Mouse (Mus musculus): Measurements from ENCODE around the gene Parvb. TPM values are rescaled to one million over a fixed set of nuclear protein-coding genes. Genes with fewer than 3 reads are reported as not detected.

Gene Parvb
- polyA plus RNA-seq, 1 experiment from 2014 or later, result 6.0 TPM

GRCm38 (mm10) chr15:84215273-84215672 is 16.6 kb upstream of the Parvb start:
- no peak for TF ChIP-seq EP300 (IDR thresholded peaks at IDR 0.05; ENCODE audit: low read depth)
- no peak for TF ChIP-seq CTCF (IDR thresholded peaks at IDR 0.05; ENCODE audit: low read depth)
- H3K9me3 ChIP-seq (ENCODE audit: low read length), result no peaks in the 10 kb centered on the region
- H3K4me1 ChIP-seq (ENCODE audit: insufficient read depth), result peaks cover 22% of the 10 kb centered on the region
- H3K9ac ChIP-seq (replicated peaks), result no peak overlapping the region
- peaks cover 32% of the 10 kb centered on the region for H3K36me3 ChIP-seq (replicated peaks; ENCODE audit: insufficient read depth, low read length)
- no peak overlapping the region for H3K27ac ChIP-seq (ENCODE audit: low read depth)
- no peak overlapping the region for H3K4me3 ChIP-seq (ENCODE audit: low read depth, low read length)
- H3K4me2 ChIP-seq (ENCODE audit: low read depth, low read length), result no peak overlapping the region
- no peaks in the 10 kb centered on the region for H3K27me3 ChIP-seq (ENCODE audit: insufficient read depth, low read length)
- 79% methylated on average over 2 of the region's 2 CpGs for WGBS (ENCODE audit: insufficient replicate concordance)
- no peak for ATAC-seq
- DNase-seq, result no peak

GRCm38 (mm10) chr15:84216026-84216425 is 15.8 kb upstream of the Parvb start:
- H3K4me1 ChIP-seq (ENCODE audit: insufficient read depth), result peaks cover 16% of the 10 kb centered on the region
- no peak overlapping the region for H3K4me3 ChIP-seq (ENCODE audit: low read depth, low read length)
- no peak overlapping the region for H3K4me2 ChIP-seq (ENCODE audit: low read depth, low read length)
- no peaks in the 10 kb centered on the region for H3K27me3 ChIP-seq (ENCODE audit: insufficient read depth, low read length)
- TF ChIP-seq CTCF (IDR thresholded peaks at IDR 0.05; ENCODE audit: low read depth), result no peak
- TF ChIP-seq EP300 (IDR thresholded peaks at IDR 0.05; ENCODE audit: low read depth), result no peak
- DNase-seq (no peak), ATAC-seq (no peak)
- H3K9ac ChIP-seq (replicated peaks), result no peak overlapping the region
- H3K36me3 ChIP-seq (replicated peaks; ENCODE audit: insufficient read depth, low read length), result peaks cover 28% of the 10 kb centered on the region
- no peaks in the 10 kb centered on the region for H3K9me3 ChIP-seq (ENCODE audit: low read length)
- H3K27ac ChIP-seq (ENCODE audit: low read depth), result 0 out of 2 replicates have a peak overlapping the region, but pooled peaks have one; percentile 34

GRCm38 (mm10) chr15:84216461-84217084 is 15.3 kb upstream of the Parvb start:
- TF ChIP-seq EP300 (IDR thresholded peaks at IDR 0.05; ENCODE audit: low read depth) (no peak), CTCF (IDR thresholded peaks at IDR 0.05; ENCODE audit: low read depth) (no peak)
- ATAC-seq (no peak), DNase-seq (no peak)
- H3K4me3 ChIP-seq (ENCODE audit: low read depth, low read length), result no peak overlapping the region
- H3K4me1 ChIP-seq (ENCODE audit: insufficient read depth), result peaks cover 16% of the 10 kb centered on the region
- H3K27me3 ChIP-seq (ENCODE audit: insufficient read depth, low read length), result no peaks in the 10 kb centered on the region
- peak overlapping the region; percentile 34; the same call in 1 of the 2 replicates for H3K27ac ChIP-seq (ENCODE audit: low read depth)
- whole genome bisulfite sequencing (ENCODE audit: insufficient replicate concordance), result 55% methylated on average over 7 of the region's 7 CpGs
- H3K4me2 ChIP-seq (ENCODE audit: low read depth, low read length), result no peak overlapping the region
- peaks cover 23% of the 10 kb centered on the region for H3K36me3 ChIP-seq (replicated peaks; ENCODE audit: insufficient read depth, low read length)
- H3K9me3 ChIP-seq (ENCODE audit: low read length), result no peaks in the 10 kb centered on the region
- H3K9ac ChIP-seq (replicated peaks), result no peak overlapping the region; the same call in 1 of the 2 replicates

- no peak for ATAC-seq
- TF ChIP-seq CTCF (IDR thresholded peaks at IDR 0.05; ENCODE audit: low read depth) (no peak), EP300 (IDR thresholded peaks at IDR 0.05; ENCODE audit: low read depth) (no peak)
- no peak for DNase-seq
These were observed 13.7 kb upstream of the Parvb start for GRCm38 (mm10) chr15:84217969-84218782.

GRCm38 (mm10) chr15:84218783-84219271 is 13.0 kb upstream of the Parvb start:
- Histone ChIP-seq H3K36me3 (replicated peaks; ENCODE audit: insufficient read depth, low read length) (peaks cover 11% of the 10 kb centered on the region), H3K4me3 (ENCODE audit: low read depth, low read length) (no peak overlapping the region), H3K4me2 (ENCODE audit: low read depth, low read length) (no peak overlapping the region), H3K9ac (replicated peaks) (no peak overlapping the region), H3K27ac (ENCODE audit: low read depth) (no peak overlapping the region), H3K4me1 (ENCODE audit: insufficient read depth) (peaks cover 16% of the 10 kb centered on the region), H3K27me3 (ENCODE audit: insufficient read depth, low read length) (no peaks in the 10 kb centered on the region), H3K9me3 (ENCODE audit: low read length) (no peaks in the 10 kb centered on the region)
- WGBS (ENCODE audit: insufficient replicate concordance), result 33% methylated on average over 9 of the region's 9 CpGs
- TF ChIP-seq CTCF (IDR thresholded peaks at IDR 0.05; ENCODE audit: low read depth) (no peak), EP300 (IDR thresholded peaks at IDR 0.05; ENCODE audit: low read depth) (no peak)
- ATAC-seq, result peak; percentile 39; the same call in 1 of the 2 replicates
- DNase-seq, result no peak

More at GRCm38 (mm10) chr15:84217969-84218782, 13.7 kb upstream of the Parvb start:
- Histone ChIP-seq H3K4me2 (ENCODE audit: low read depth, low read length) (no peak overlapping the region), H3K27me3 (ENCODE audit: insufficient read depth, low read length) (no peaks in the 10 kb centered on the region), H3K4me1 (ENCODE audit: insufficient read depth) (peaks cover 16% of the 10 kb centered on the region), H3K36me3 (replicated peaks; ENCODE audit: insufficient read depth, low read length) (peaks cover 15% of the 10 kb centered on the region), H3K9ac (replicated peaks) (no peak overlapping the region), H3K9me3 (ENCODE audit: low read length) (no peaks in the 10 kb centered on the region), H3K4me3 (ENCODE audit: low read depth, low read length) (no peak overlapping the region), H3K27ac (ENCODE audit: low read depth) (no peak overlapping the region)
- WGBS (ENCODE audit: insufficient replicate concordance), result 38% methylated on average over 23 of the region's 23 CpGs

GRCm38 (mm10) chr15:84221539-84221938 is 10.3 kb upstream of the Parvb start:
- Histone ChIP-seq H3K4me3 (ENCODE audit: low read depth, low read length) (no peak overlapping the region), H3K9me3 (ENCODE audit: low read length) (no peaks in the 10 kb centered on the region), H3K36me3 (replicated peaks; ENCODE audit: insufficient read depth, low read length) (no peaks in the 10 kb centered on the region), H3K4me1 (ENCODE audit: insufficient read depth) (peaks cover 8% of the 10 kb centered on the region), H3K27me3 (ENCODE audit: insufficient read depth, low read length) (0 out of 2 replicates have a peak, but pooled peaks cover 4% of the 10 kb centered on the region), H3K9ac (replicated peaks) (no peak overlapping the region), H3K4me2 (ENCODE audit: low read depth, low read length) (no peak overlapping the region), H3K27ac (ENCODE audit: low read depth) (no peak overlapping the region)
- TF ChIP-seq CTCF (IDR thresholded peaks at IDR 0.05; ENCODE audit: low read depth) (no peak), EP300 (IDR thresholded peaks at IDR 0.05; ENCODE audit: low read depth) (no peak)
- WGBS (ENCODE audit: insufficient replicate concordance), result 72% methylated on average over 5 of the region's 5 CpGs
- DNase-seq (no peak), ATAC-seq (no peak)
